Mouse (Mus musculus): ENCODE data around the gene Ifitm5. TPM values are rescaled to one million over a fixed set of nuclear protein-coding genes. Genes with fewer than 3 reads are reported as not detected.
A peak's percentile ranks its signal among the peaks of the same experiment; 100 is the strongest.

Gene Ifitm5
- polyA plus RNA-seq, 1 experiment from 2014 or later, result 0.48 TPM

DNA sequence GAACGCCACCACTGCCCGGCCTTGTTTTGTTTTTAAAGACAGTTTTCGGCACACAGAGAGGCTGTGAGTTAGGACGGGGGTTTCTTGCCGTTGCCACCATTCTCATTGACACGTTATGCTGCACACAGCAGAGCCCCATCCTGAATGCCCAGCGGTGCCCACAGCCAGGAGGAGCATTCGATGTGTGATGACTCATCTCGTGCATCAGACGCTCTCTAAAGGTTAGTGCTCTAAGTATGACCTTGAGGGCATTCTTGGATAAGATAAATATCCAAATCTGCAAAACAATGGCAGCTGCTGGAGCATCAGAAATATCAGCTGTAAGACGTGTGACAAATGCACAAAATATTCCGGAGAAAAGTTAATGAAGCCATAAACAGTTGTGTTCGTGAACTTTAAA is 43.0 kb downstream of the Ifitm5 start:
- peak overlapping the region; percentile 45 for H3K4me3 ChIP-seq (ENCODE audit: low read depth, low read length)
- TF ChIP-seq CTCF (IDR thresholded peaks at IDR 0.05; ENCODE audit: low read depth) (no peak), EP300 (IDR thresholded peaks at IDR 0.05; ENCODE audit: low read depth) (no peak)
- H3K4me2 ChIP-seq (ENCODE audit: low read depth, low read length), result peak overlapping the region; percentile 64
- peak overlapping the region; percentile 86 for H3K27ac ChIP-seq (ENCODE audit: low read depth)
- H3K27me3 ChIP-seq (ENCODE audit: insufficient read depth, low read length), result no peaks in the 10 kb centered on the region
- no peaks in the 10 kb centered on the region for H3K36me3 ChIP-seq (replicated peaks; ENCODE audit: insufficient read depth, low read length)
- DNase-seq, result no peak
- H3K4me1 ChIP-seq (ENCODE audit: insufficient read depth), result no peaks in the 10 kb centered on the region; the same call in none of the 2 replicates
- no peak for ATAC-seq
- no peaks in the 10 kb centered on the region for H3K9me3 ChIP-seq (ENCODE audit: low read length)
- 71% methylated on average over 13 of the region's 13 CpGs for WGBS (ENCODE audit: insufficient replicate concordance)
- peak overlapping the region; percentile 61 for H3K9ac ChIP-seq (replicated peaks)

DNA sequence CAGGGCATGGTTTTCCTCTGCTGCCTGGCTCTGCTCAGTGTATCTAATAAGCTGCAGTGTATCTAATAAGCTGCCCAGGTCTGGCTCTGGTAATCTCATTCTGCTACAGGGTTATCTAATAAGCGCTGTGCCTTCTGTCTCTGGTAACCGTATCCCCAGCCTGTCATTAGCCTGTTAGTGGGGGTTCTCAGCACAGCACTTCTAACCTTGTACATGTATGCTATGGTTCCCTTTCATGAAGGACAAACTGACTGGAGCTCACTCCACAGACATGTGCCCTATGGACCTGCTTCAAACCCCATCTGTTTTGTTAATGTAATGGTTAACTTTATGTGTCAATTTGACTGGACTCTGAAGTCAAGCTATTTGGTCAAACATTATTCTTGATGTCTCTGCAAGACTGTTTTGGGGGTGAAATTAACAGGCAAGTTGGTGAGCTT is 44.4 kb downstream of the Ifitm5 start:
- TF ChIP-seq CTCF (IDR thresholded peaks at IDR 0.05; ENCODE audit: low read depth) (no peak), EP300 (IDR thresholded peaks at IDR 0.05; ENCODE audit: low read depth) (no peak)

DNA sequence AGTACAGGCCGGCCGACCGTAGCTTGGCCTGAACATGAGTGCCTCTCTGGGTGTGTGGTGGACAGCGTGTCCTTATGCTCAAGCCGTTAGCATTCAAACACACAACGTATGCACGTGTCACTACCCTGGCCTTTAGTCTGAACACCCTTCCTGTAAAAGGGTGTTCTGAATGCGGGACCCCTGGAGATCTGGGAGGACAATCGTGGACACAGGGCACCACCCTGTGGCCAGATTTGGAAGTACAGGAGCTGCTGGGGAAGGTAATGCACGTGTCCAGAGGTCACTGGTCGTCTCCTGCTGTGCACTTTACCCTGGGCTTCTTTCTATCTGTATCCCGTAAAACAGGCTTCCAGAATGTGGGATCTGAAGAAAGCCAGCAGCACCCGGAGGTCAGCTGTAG is 46.9 kb downstream of the Ifitm5 start:
- 20% methylated on average over 13 of the region's 13 CpGs for WGBS (ENCODE audit: insufficient replicate concordance)
- DNase-seq (peak; percentile 87), ATAC-seq (peak; percentile 43)
- H3K27me3 ChIP-seq (ENCODE audit: insufficient read depth, low read length), result no peaks in the 10 kb centered on the region
- peak overlapping the region; percentile 52; the same call in 1 of the 2 replicates for H3K27ac ChIP-seq (ENCODE audit: low read depth)
- H3K4me2 ChIP-seq (ENCODE audit: low read depth, low read length), result no peak overlapping the region
- H3K4me3 ChIP-seq (ENCODE audit: low read depth, low read length), result no peak overlapping the region
- H3K4me1 ChIP-seq (ENCODE audit: insufficient read depth), result no peaks in the 10 kb centered on the region; the same call in 1 of the 2 replicates
- peak; percentile 96 for TF ChIP-seq CTCF (IDR thresholded peaks at IDR 0.05; ENCODE audit: low read depth)
- no peak for TF ChIP-seq EP300 (IDR thresholded peaks at IDR 0.05; ENCODE audit: low read depth)
- no peaks in the 10 kb centered on the region for H3K9me3 ChIP-seq (ENCODE audit: low read length)
- H3K36me3 ChIP-seq (replicated peaks; ENCODE audit: insufficient read depth, low read length), result peaks cover 7% of the 10 kb centered on the region; the same call in 1 of the 2 replicates
- no peak overlapping the region; the same call in 1 of the 2 replicates for H3K9ac ChIP-seq (replicated peaks)

More for the DNA sequence above, 44.4 kb downstream of the Ifitm5 start:
- Histone ChIP-seq H3K36me3 (replicated peaks; ENCODE audit: insufficient read depth, low read length) (no peaks in the 10 kb centered on the region), H3K4me3 (ENCODE audit: low read depth, low read length) (peak overlapping the region; percentile 45), H3K4me2 (ENCODE audit: low read depth, low read length) (peak overlapping the region; percentile 64), H3K27me3 (ENCODE audit: insufficient read depth, low read length) (no peaks in the 10 kb centered on the region), H3K4me1 (ENCODE audit: insufficient read depth) (no peaks in the 10 kb centered on the region; the same call in 1 of the 2 replicates), H3K27ac (ENCODE audit: low read depth) (peak overlapping the region; percentile 86), H3K9me3 (ENCODE audit: low read length) (no peaks in the 10 kb centered on the region), H3K9ac (replicated peaks) (peak overlapping the region; percentile 61; the same call in 1 of the 2 replicates)
- DNase-seq (no peak), ATAC-seq (peak; percentile 67)
- WGBS (ENCODE audit: insufficient replicate concordance), result 42% methylated on average over 2 of the region's 2 CpGs

DNA sequence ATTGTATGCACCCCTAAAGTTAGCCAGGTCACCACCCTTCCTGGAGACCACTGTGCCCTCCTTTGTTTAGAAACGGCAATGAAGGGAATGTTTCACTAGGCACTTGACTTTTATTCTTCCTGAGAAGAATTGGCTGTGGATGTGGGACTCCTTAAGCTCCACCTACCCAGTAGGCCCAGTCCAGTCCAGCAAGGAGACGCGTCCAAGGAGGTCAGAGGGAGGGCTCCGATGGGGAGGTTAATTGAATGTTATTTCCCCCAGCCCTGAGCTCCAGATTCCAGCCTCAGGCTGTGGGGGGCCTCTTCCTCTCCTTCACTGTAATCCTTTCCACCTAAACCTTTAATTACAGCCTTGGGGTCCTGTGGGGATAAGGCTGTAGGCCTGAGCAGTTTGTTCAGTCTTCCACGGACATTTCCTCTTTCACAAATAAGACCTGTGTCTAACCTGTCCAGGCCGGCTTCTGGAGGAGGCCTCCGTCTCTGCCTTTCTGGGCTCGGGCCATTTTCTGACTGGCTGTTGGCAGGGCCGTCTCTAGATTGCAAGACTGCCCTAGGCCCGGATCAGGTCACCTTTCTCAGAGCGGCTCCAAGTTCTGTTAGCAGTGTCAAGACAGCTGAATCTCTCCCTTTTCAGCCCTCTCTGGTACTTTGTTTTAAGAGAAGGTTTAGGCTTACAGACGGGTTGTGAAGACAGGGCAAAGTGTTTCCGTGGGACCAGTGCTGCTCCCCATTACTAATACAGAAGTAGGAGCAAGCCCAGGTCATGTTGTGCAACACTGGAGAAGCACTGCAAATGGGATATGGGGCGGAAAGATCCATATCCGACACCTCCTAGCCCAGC is 47.8 kb downstream of the Ifitm5 start:
- 75% methylated on average over 15 of the region's 15 CpGs for WGBS (ENCODE audit: insufficient replicate concordance)
- ATAC-seq, result no peak
- no peak overlapping the region for H3K4me3 ChIP-seq (ENCODE audit: low read depth, low read length)
- H3K27ac ChIP-seq (ENCODE audit: low read depth), result no peak overlapping the region
- TF ChIP-seq CTCF (IDR thresholded peaks at IDR 0.05; ENCODE audit: low read depth) (no peak), EP300 (IDR thresholded peaks at IDR 0.05; ENCODE audit: low read depth) (no peak)
- no peak overlapping the region for H3K4me2 ChIP-seq (ENCODE audit: low read depth, low read length)
- H3K9me3 ChIP-seq (ENCODE audit: low read length), result no peaks in the 10 kb centered on the region
- no peaks in the 10 kb centered on the region for H3K4me1 ChIP-seq (ENCODE audit: insufficient read depth)
- DNase-seq, result no peak
- H3K9ac ChIP-seq (replicated peaks), result no peak overlapping the region
- no peaks in the 10 kb centered on the region for H3K27me3 ChIP-seq (ENCODE audit: insufficient read depth, low read length)
- H3K36me3 ChIP-seq (replicated peaks; ENCODE audit: insufficient read depth, low read length), result peaks cover 17% of the 10 kb centered on the region

DNA sequence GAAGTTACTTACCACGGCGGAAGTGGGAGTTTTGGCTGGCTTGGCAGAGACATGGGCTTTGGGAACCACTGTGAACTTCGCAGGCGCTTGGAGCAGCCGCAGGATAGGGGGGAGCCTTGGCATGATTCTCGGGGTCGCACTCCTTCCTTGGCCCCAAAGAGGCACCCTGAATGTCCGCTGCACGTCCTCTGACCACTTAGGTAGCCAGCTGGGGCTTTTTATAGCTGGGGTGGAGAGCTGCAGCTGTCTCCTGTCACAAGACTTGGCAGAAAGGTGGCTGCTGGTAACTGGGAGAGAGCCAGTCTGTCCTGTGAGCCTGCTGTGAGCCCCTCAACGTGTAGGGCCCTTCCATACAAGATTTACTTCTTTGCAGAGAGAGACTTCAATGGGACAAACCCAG is 49.9 kb downstream of the Ifitm5 start, which contains the start of gene Cox8b:
Cox8b (minus strand) TSS at position 227 of the 400 bp plus-strand sequence.
- H3K4me3 ChIP-seq (ENCODE audit: low read depth, low read length), result no peak within 1 kb of the TSS
- no peaks in the 10 kb centered on the region for H3K27me3 ChIP-seq (ENCODE audit: insufficient read depth, low read length)
- no peak within 1 kb of the TSS for H3K4me2 ChIP-seq (ENCODE audit: low read depth, low read length)
- no peaks in the 10 kb centered on the region for H3K9me3 ChIP-seq (ENCODE audit: low read length)
- peaks cover 24% of the 10 kb centered on the region for H3K36me3 ChIP-seq (replicated peaks; ENCODE audit: insufficient read depth, low read length)
- no peaks in the 10 kb centered on the region for H3K4me1 ChIP-seq (ENCODE audit: insufficient read depth)
- no peak for DNase-seq
- no peak for ATAC-seq
- 80% methylated on average over 10 of the region's 10 CpGs for WGBS (ENCODE audit: insufficient replicate concordance)
- no peak within 1 kb of the TSS for H3K9ac ChIP-seq (replicated peaks)
- no peak for TF ChIP-seq EP300 (IDR thresholded peaks at IDR 0.05; ENCODE audit: low read depth)
- no peak for TF ChIP-seq CTCF (IDR thresholded peaks at IDR 0.05; ENCODE audit: low read depth)
- no peak within 1 kb of the TSS for H3K27ac ChIP-seq (ENCODE audit: low read depth)

DNA sequence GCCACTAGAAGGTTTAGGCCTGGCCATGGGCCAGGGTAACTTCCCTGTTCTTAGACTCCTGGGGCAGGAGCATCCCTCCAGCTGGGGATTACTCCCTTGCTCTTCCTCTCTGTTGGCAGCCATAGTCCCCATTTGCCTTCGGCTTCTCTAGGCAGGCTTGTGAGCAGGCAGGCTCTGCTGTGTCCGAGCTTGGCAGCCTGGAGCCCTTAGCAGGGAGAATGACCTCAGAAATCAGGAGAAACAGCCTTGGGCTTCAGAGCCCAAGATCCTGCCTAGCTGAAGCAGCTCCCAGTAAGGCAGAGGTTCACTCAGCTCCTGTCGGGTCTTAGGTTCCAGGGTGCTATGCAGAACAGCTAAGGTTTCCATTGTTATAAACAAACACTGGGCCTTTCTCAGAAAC is 51.0 kb downstream of the Ifitm5 start:
- Histone ChIP-seq H3K4me2 (ENCODE audit: low read depth, low read length) (no peak overlapping the region), H3K27ac (ENCODE audit: low read depth) (no peak overlapping the region), H3K36me3 (replicated peaks; ENCODE audit: insufficient read depth, low read length) (peaks cover 34% of the 10 kb centered on the region), H3K4me1 (ENCODE audit: insufficient read depth) (no peaks in the 10 kb centered on the region), H3K4me3 (ENCODE audit: low read depth, low read length) (no peak overlapping the region), H3K27me3 (ENCODE audit: insufficient read depth, low read length) (no peaks in the 10 kb centered on the region), H3K9me3 (ENCODE audit: low read length) (no peaks in the 10 kb centered on the region), H3K9ac (replicated peaks) (no peak overlapping the region)
- TF ChIP-seq EP300 (IDR thresholded peaks at IDR 0.05; ENCODE audit: low read depth), result no peak
- no peak for TF ChIP-seq CTCF (IDR thresholded peaks at IDR 0.05; ENCODE audit: low read depth)
- 78% methylated on average over 3 of the region's 3 CpGs for WGBS (ENCODE audit: insufficient replicate concordance)
- no peak for DNase-seq
- no peak for ATAC-seq

Other genes starting within 250 kb of the Ifitm5 start
- gene Cyp2e1, start 186.6 kb downstream of the Ifitm5 start, polyA plus RNA-seq (2015; fragmentation: Nextera tagmentation; extraction: Ambion mirVana), result 556 and 629 TPM in 2 replicates
- not detected in 2 replicates for gene Syce1, start 162.4 kb downstream of the Ifitm5 start, polyA plus RNA-seq (2015; fragmentation: Nextera tagmentation; extraction: Ambion mirVana)
- 0.14 and 0.21 TPM in 2 replicates for gene Zfp941, start 128.1 kb downstream of the Ifitm5 start, polyA plus RNA-seq (2015; fragmentation: Nextera tagmentation; extraction: Ambion mirVana)
- gene Urah, start 115.3 kb downstream of the Ifitm5 start, polyA plus RNA-seq (2015; fragmentation: Nextera tagmentation; extraction: Ambion mirVana), result 316 TPM in 2 replicates
- not detected in 2 replicates for gene Scgb1c1, start 104.7 kb downstream of the Ifitm5 start, polyA plus RNA-seq (2015; fragmentation: Nextera tagmentation; extraction: Ambion mirVana)
- not detected in 2 replicates for gene Odf3, start 102.5 kb downstream of the Ifitm5 start, polyA plus RNA-seq (2015; fragmentation: Nextera tagmentation; extraction: Ambion mirVana)
- not detected in 2 replicates for gene Gm45785, start 94.0 kb downstream of the Ifitm5 start, polyA plus RNA-seq (2015; fragmentation: Nextera tagmentation; extraction: Ambion mirVana)
- gene Ric8a, start 93.3 kb downstream of the Ifitm5 start, polyA plus RNA-seq (2015; fragmentation: Nextera tagmentation; extraction: Ambion mirVana), result 15.9 and 17.1 TPM in 2 replicates
- 30.7 and 35.9 TPM in 2 replicates for gene Bet1l, start 92.7 kb downstream of the Ifitm5 start, polyA plus RNA-seq (2015; fragmentation: Nextera tagmentation; extraction: Ambion mirVana)
- gene Psmd13, start 68.3 kb downstream of the Ifitm5 start, polyA plus RNA-seq (2015; fragmentation: Nextera tagmentation; extraction: Ambion mirVana), result 106 and 112 TPM in 2 replicates
- 66.2 and 66.9 TPM in 2 replicates for gene Sirt3, start 68.0 kb downstream of the Ifitm5 start, polyA plus RNA-seq (2015; fragmentation: Nextera tagmentation; extraction: Ambion mirVana)
- gene Cox8b, start 49.8 kb downstream of the Ifitm5 start, polyA plus RNA-seq (2015; fragmentation: Nextera tagmentation; extraction: Ambion mirVana), result 1.2 and 12.7 TPM in 2 replicates
- 16.7 and 18.8 TPM in 2 replicates for gene Nlrp6, start 29.4 kb downstream of the Ifitm5 start, polyA plus RNA-seq (2015; fragmentation: Nextera tagmentation; extraction: Ambion mirVana)
- gene Pgghg, start 8.9 kb downstream of the Ifitm5 start, polyA plus RNA-seq (2015; fragmentation: Nextera tagmentation; extraction: Ambion mirVana), result 5.5 and 6.3 TPM in 2 replicates
- 0.59 TPM in 1 of 2 replicates, not detected in the other for gene Gm45717, start 5.6 kb upstream of the Ifitm5 start, polyA plus RNA-seq (2015; fragmentation: Nextera tagmentation; extraction: Ambion mirVana)
- 798 and 816 TPM in 2 replicates for gene Ifitm2, start 5.7 kb upstream of the Ifitm5 start, polyA plus RNA-seq (2015; fragmentation: Nextera tagmentation; extraction: Ambion mirVana)
- gene Ifitm1, start 16.9 kb upstream of the Ifitm5 start, polyA plus RNA-seq (2015; fragmentation: Nextera tagmentation; extraction: Ambion mirVana), result 33.4 and 38.6 TPM in 2 replicates
- gene Ifitm3, start 60.5 kb upstream of the Ifitm5 start, polyA plus RNA-seq (2015; fragmentation: Nextera tagmentation; extraction: Ambion mirVana), result 295 and 298 TPM in 2 replicates
- 53.6 and 54.4 TPM in 2 replicates for gene Ifitm6, start 67.6 kb upstream of the Ifitm5 start, polyA plus RNA-seq (2015; fragmentation: Nextera tagmentation; extraction: Ambion mirVana)
- not detected in 2 replicates for gene Gm17387, start 78.8 kb upstream of the Ifitm5 start, polyA plus RNA-seq (2015; fragmentation: Nextera tagmentation; extraction: Ambion mirVana)
- gene B4galnt4, start 110.8 kb upstream of the Ifitm5 start, polyA plus RNA-seq (2015; fragmentation: Nextera tagmentation; extraction: Ambion mirVana), result 0.15 and 0.34 TPM in 2 replicates
- gene Pkp3, start 127.9 kb upstream of the Ifitm5 start, polyA plus RNA-seq (2015; fragmentation: Nextera tagmentation; extraction: Ambion mirVana), result 1.4 and 1.5 TPM in 2 replicates
- gene Sigirr, start 150.3 kb upstream of the Ifitm5 start, polyA plus RNA-seq (2015; fragmentation: Nextera tagmentation; extraction: Ambion mirVana), result 18.0 and 20.1 TPM in 2 replicates
- gene Ano9, start 167.5 kb upstream of the Ifitm5 start, polyA plus RNA-seq (2015; fragmentation: Nextera tagmentation; extraction: Ambion mirVana), result 1.4 and 1.8 TPM in 2 replicates
- 57.9 and 71.0 TPM in 2 replicates for gene Ptdss2, start 172.1 kb upstream of the Ifitm5 start, polyA plus RNA-seq (2015; fragmentation: Nextera tagmentation; extraction: Ambion mirVana)
- 55.2 and 55.7 TPM in 2 replicates for gene Rnh1, start 222.6 kb upstream of the Ifitm5 start, polyA plus RNA-seq (2015; fragmentation: Nextera tagmentation; extraction: Ambion mirVana)
- gene Hras, start 243.7 kb upstream of the Ifitm5 start, polyA plus RNA-seq (2015; fragmentation: Nextera tagmentation; extraction: Ambion mirVana), result 44.0 and 46.2 TPM in 2 replicates
- 2.0 and 2.2 TPM in 2 replicates for gene Lrrc56, start 243.9 kb upstream of the Ifitm5 start, polyA plus RNA-seq (2015; fragmentation: Nextera tagmentation; extraction: Ambion mirVana)